Mouse (Mus musculus) layer of hippocampus, adult 2 months (tissue): ENCODE results near the gene Glis3. TPM values are rescaled to one million over a fixed set of nuclear protein-coding genes. Genes with fewer than 3 reads are reported as not detected.

Source experiments
- DNase-seq, 2 experiments: peaks; one replicate each; pipeline ENCODE4 v3.0.0; 2022; ENCODE audit warnings: low spot score in 2 of 2
- H3K27ac ChIP-seq: fragments of 200-600 bp; 2 replicates; pipeline ENCODE4 v1.8.1; 2022
- H3K4me3 ChIP-seq: fragments of 200-600 bp; 2 replicates; pipeline ENCODE4 v1.8.1; 2022; ENCODE audit warnings: mild to moderate bottlenecking
- CTCF ChIP-seq: fragments of 200-600 bp; conservative IDR thresholded peaks from 2 replicates; pipeline ENCODE4 v1.8.1; 2022; ENCODE audit warnings: antibody characterized with exemption, mild to moderate bottlenecking, moderate library complexity
- total RNA-seq, 2 experiments: library from RNA; stranded (reverse); gene quantifications; 2 replicates each; pipeline ENCODE4 v1.2.3; 2021

The Glis3 gene
- total RNA-seq, 2 experiments from 2014 or later: 33.0 to 36.4 TPM

- TF ChIP-seq CTCF: no peak
- Histone ChIP-seq H3K4me3 (no peak overlapping the region), H3K27ac (peak overlapping the region; percentile 69)
- DNase-seq: no peak
Observed at GRCm38 (mm10) chr19:28534964-28535363, 144.9 kb downstream of the Glis3 start.

GRCm38 (mm10) chr19:28533576-28533975 lies 146.3 kb downstream of the Glis3 start:
- no peak for DNase-seq
- H3K27ac ChIP-seq: peak overlapping the region; percentile 23; the same call in 1 of the 2 replicates
- TF ChIP-seq CTCF: no peak
- no peak overlapping the region for H3K4me3 ChIP-seq

- no peak for TF ChIP-seq CTCF
- Histone ChIP-seq H3K4me3 (no peak overlapping the region), H3K27ac (peak overlapping the region; percentile 39; the same call in 1 of the 2 replicates)
- DNase-seq: no peak
Observed at GRCm38 (mm10) chr19:28531750-28532149, 148.1 kb downstream of the Glis3 start.

- H3K4me3 ChIP-seq: no peak overlapping the region
- DNase-seq: no peak
- peak; percentile 77 for TF ChIP-seq CTCF
- H3K27ac ChIP-seq: peak overlapping the region; percentile 39; the same call in 1 of the 2 replicates
Observed at GRCm38 (mm10) chr19:28530846-28531245, 149.0 kb downstream of the Glis3 start.

- no peak for TF ChIP-seq CTCF
- DNase-seq: no peak
- Histone ChIP-seq H3K27ac (peak overlapping the region; percentile 51), H3K4me3 (no peak overlapping the region)
Observed at GRCm38 (mm10) chr19:28529006-28529405, 150.9 kb downstream of the Glis3 start.

GRCm38 (mm10) chr19:28527446-28527845 lies 152.4 kb downstream of the Glis3 start:
- Histone ChIP-seq H3K27ac (no peak overlapping the region), H3K4me3 (no peak overlapping the region)
- no peak for DNase-seq
- TF ChIP-seq CTCF: no peak

GRCm38 (mm10) chr19:28525331-28525730 lies 154.5 kb downstream of the Glis3 start:
- no peak overlapping the region for H3K4me3 ChIP-seq
- DNase-seq: no peak
- no peak for TF ChIP-seq CTCF
- H3K27ac ChIP-seq: no peak overlapping the region

GRCm38 (mm10) chr19:28522289-28522688 lies 157.6 kb downstream of the Glis3 start:
- no peak for TF ChIP-seq CTCF

GRCm38 (mm10) chr19:28520761-28521181 lies 159.1 kb downstream of the Glis3 start:
- no peak for DNase-seq
- no peak for TF ChIP-seq CTCF
- Histone ChIP-seq H3K4me3 (no peak overlapping the region), H3K27ac (no peak overlapping the region)

More at GRCm38 (mm10) chr19:28522289-28522688, 157.6 kb downstream of the Glis3 start:
- no peak overlapping the region for H3K27ac ChIP-seq
- DNase-seq: no peak
- no peak overlapping the region for H3K4me3 ChIP-seq

- DNase-seq: no peak
- no peak overlapping the region for H3K27ac ChIP-seq
- no peak for TF ChIP-seq CTCF
- H3K4me3 ChIP-seq: no peak overlapping the region
Observed at GRCm38 (mm10) chr19:28520128-28520745, 159.6 kb downstream of the Glis3 start.

GRCm38 (mm10) chr19:28519296-28519695 lies 160.6 kb downstream of the Glis3 start:
- Histone ChIP-seq H3K27ac (no peak overlapping the region), H3K4me3 (no peak overlapping the region)
- no peak for TF ChIP-seq CTCF
- no peak for DNase-seq

- Histone ChIP-seq H3K27ac (no peak overlapping the region), H3K4me3 (no peak overlapping the region)
- no peak for TF ChIP-seq CTCF
- DNase-seq: no peak
Observed at GRCm38 (mm10) chr19:28518846-28519245, 161.0 kb downstream of the Glis3 start.

GRCm38 (mm10) chr19:28518266-28518665 lies 161.6 kb downstream of the Glis3 start:
- TF ChIP-seq CTCF: no peak
- no peak for DNase-seq
- Histone ChIP-seq H3K27ac (no peak overlapping the region), H3K4me3 (no peak overlapping the region)

- H3K27ac ChIP-seq: no peak overlapping the region
- H3K4me3 ChIP-seq: no peak overlapping the region
- no peak for DNase-seq
- TF ChIP-seq CTCF: no peak
Observed at GRCm38 (mm10) chr19:28517464-28518080, 162.3 kb downstream of the Glis3 start.
